Mouse (Mus musculus): ENCODE data around the gene Papss2. TPM values are rescaled to one million over a fixed set of nuclear protein-coding genes. Genes with fewer than 3 reads are reported as not detected.

The Papss2 gene
- polyA plus RNA-seq, 1 experiment, result 4.1 TPM

- Histone ChIP-seq H3K27me3 (ENCODE audit: control insufficient read depth, insufficient read depth, low read length, poor library complexity, severe bottlenecking) (no peaks in the 10 kb centered on the region), H3K36me3 (ENCODE audit: control insufficient read depth, insufficient read depth, low read length, poor library complexity, severe bottlenecking) (peaks cover 3% of the 10 kb centered on the region; the same call in 1 of the 2 replicates), H3K9ac (ENCODE audit: low read depth, poor library complexity, severe bottlenecking) (peak overlapping the region; percentile 94), H3K9me3 (replicated peaks; ENCODE audit: control insufficient read depth, insufficient read depth, low read length, poor library complexity, severe bottlenecking) (no peaks in the 10 kb centered on the region), H3K4me3 (ENCODE audit: low read depth, low read length) (peak overlapping the region; percentile 100), H3K4me1 (ENCODE audit: control insufficient read depth, insufficient read depth, low read length) (no peaks in the 10 kb centered on the region), H3K27ac (ENCODE audit: insufficient read depth, low read length) (peak overlapping the region; percentile 47)
- TF ChIP-seq POLR2A (IDR thresholded peaks at IDR 0.05; ENCODE audit: insufficient read depth, low read length) (no peak), EP300 (IDR thresholded peaks at IDR 0.05; ENCODE audit: insufficient read depth, low read depth, low read length) (no peak), CTCF (IDR thresholded peaks at IDR 0.05; ENCODE audit: low read depth, low read length) (no peak)
Observed at GRCm38 (mm10) chr19:32712588-32713042, 117.0 kb downstream of the Papss2 start.

- no peak overlapping the region for H3K9ac ChIP-seq (ENCODE audit: low read depth, poor library complexity, severe bottlenecking)
- no peak for TF ChIP-seq EP300 (IDR thresholded peaks at IDR 0.05; ENCODE audit: insufficient read depth, low read depth, low read length)
- TF ChIP-seq CTCF (IDR thresholded peaks at IDR 0.05; ENCODE audit: low read depth, low read length), result no peak
- no peak for TF ChIP-seq POLR2A (IDR thresholded peaks at IDR 0.05; ENCODE audit: insufficient read depth, low read length)
- H3K4me1 ChIP-seq (ENCODE audit: control insufficient read depth, insufficient read depth, low read length), result no peaks in the 10 kb centered on the region
- H3K27me3 ChIP-seq (ENCODE audit: control insufficient read depth, insufficient read depth, low read length, poor library complexity, severe bottlenecking), result no peaks in the 10 kb centered on the region
- no peak overlapping the region for H3K27ac ChIP-seq (ENCODE audit: insufficient read depth, low read length)
- H3K4me3 ChIP-seq (ENCODE audit: low read depth, low read length), result no peak overlapping the region
- peaks cover 3% of the 10 kb centered on the region; the same call in 1 of the 2 replicates for H3K36me3 ChIP-seq (ENCODE audit: control insufficient read depth, insufficient read depth, low read length, poor library complexity, severe bottlenecking)
- no peaks in the 10 kb centered on the region for H3K9me3 ChIP-seq (replicated peaks; ENCODE audit: control insufficient read depth, insufficient read depth, low read length, poor library complexity, severe bottlenecking)
Observed at GRCm38 (mm10) chr19:32713471-32713870, 117.9 kb downstream of the Papss2 start.

GRCm38 (mm10) chr19:32715201-32715600 is 119.6 kb downstream of the Papss2 start:
- no peak overlapping the region for H3K27ac ChIP-seq (ENCODE audit: insufficient read depth, low read length)
- TF ChIP-seq EP300 (IDR thresholded peaks at IDR 0.05; ENCODE audit: insufficient read depth, low read depth, low read length) (no peak), CTCF (IDR thresholded peaks at IDR 0.05; ENCODE audit: low read depth, low read length) (peak; percentile 84)
- 0 out of 2 replicates have a peak, but pooled peaks cover 2% of the 10 kb centered on the region for H3K9me3 ChIP-seq (replicated peaks; ENCODE audit: control insufficient read depth, insufficient read depth, low read length, poor library complexity, severe bottlenecking)
- H3K27me3 ChIP-seq (ENCODE audit: control insufficient read depth, insufficient read depth, low read length, poor library complexity, severe bottlenecking), result no peaks in the 10 kb centered on the region
- H3K9ac ChIP-seq (ENCODE audit: low read depth, poor library complexity, severe bottlenecking), result no peak overlapping the region
- H3K4me3 ChIP-seq (ENCODE audit: low read depth, low read length), result no peak overlapping the region
- H3K4me1 ChIP-seq (ENCODE audit: control insufficient read depth, insufficient read depth, low read length), result no peaks in the 10 kb centered on the region
- no peaks in the 10 kb centered on the region for H3K36me3 ChIP-seq (ENCODE audit: control insufficient read depth, insufficient read depth, low read length, poor library complexity, severe bottlenecking)

- TF ChIP-seq POLR2A (IDR thresholded peaks at IDR 0.05; ENCODE audit: insufficient read depth, low read length) (no peak), CTCF (IDR thresholded peaks at IDR 0.05; ENCODE audit: low read depth, low read length) (no peak), EP300 (IDR thresholded peaks at IDR 0.05; ENCODE audit: insufficient read depth, low read depth, low read length) (no peak)
- Histone ChIP-seq H3K27ac (ENCODE audit: insufficient read depth, low read length) (no peak overlapping the region), H3K36me3 (ENCODE audit: control insufficient read depth, insufficient read depth, low read length, poor library complexity, severe bottlenecking) (no peaks in the 10 kb centered on the region)
Observed at GRCm38 (mm10) chr19:32715681-32716080, 120.1 kb downstream of the Papss2 start.

More at GRCm38 (mm10) chr19:32715681-32716080, 120.1 kb downstream of the Papss2 start:
- Histone ChIP-seq H3K4me1 (ENCODE audit: control insufficient read depth, insufficient read depth, low read length) (no peaks in the 10 kb centered on the region), H3K4me3 (ENCODE audit: low read depth, low read length) (no peak overlapping the region), H3K9ac (ENCODE audit: low read depth, poor library complexity, severe bottlenecking) (no peak overlapping the region), H3K9me3 (replicated peaks; ENCODE audit: control insufficient read depth, insufficient read depth, low read length, poor library complexity, severe bottlenecking) (0 out of 2 replicates have a peak, but pooled peaks cover 2% of the 10 kb centered on the region), H3K27me3 (ENCODE audit: control insufficient read depth, insufficient read depth, low read length, poor library complexity, severe bottlenecking) (no peaks in the 10 kb centered on the region)

Other genes starting within 250 kb of the Papss2 start
- gene Sgms1, start 206.1 kb upstream of the Papss2 start, polyA plus RNA-seq (2011; ENCODE audit: insufficient read depth, insufficient read length, low read depth, missing spikeins), result 58.9 and 69.7 TPM in 2 replicates
- 1,753 and 1,831 TPM in 2 replicates for gene Rpl9-ps6, start 129.2 kb upstream of the Papss2 start, polyA plus RNA-seq (2011; ENCODE audit: insufficient read depth, insufficient read length, low read depth, missing spikeins)
- 38.8 and 40.0 TPM in 2 replicates for gene Minpp1, start 110.0 kb upstream of the Papss2 start, polyA plus RNA-seq (2011; ENCODE audit: insufficient read depth, insufficient read length, low read depth, missing spikeins)
- gene Atad1, start 144.0 kb downstream of the Papss2 start, polyA plus RNA-seq (2011; ENCODE audit: insufficient read depth, insufficient read length, low read depth, missing spikeins), result 98.4 and 107 TPM in 2 replicates
- 58.8 and 64.1 TPM in 2 replicates for gene Pten, start 161.7 kb downstream of the Papss2 start, polyA plus RNA-seq (2011; ENCODE audit: insufficient read depth, insufficient read length, low read depth, missing spikeins)

All from ES-Bruce4 (cell line).